Mouse (Mus musculus) neural tube, embryonic 14.5 days (tissue): ENCODE data around the gene Gm10198. TPM values are rescaled to one million over a fixed set of nuclear protein-coding genes. Genes with fewer than 3 reads are reported as not detected.

Experiments used
- ATAC-seq: fragments of 200-750 bp; cut with Nextera tagmentation; 2 replicates; pipeline ENCODE4 v1.8.0; 2017; ENCODE audit warnings: low read depth, mild to moderate bottlenecking, moderate TSS enrichment, moderate library complexity
- H3K27ac ChIP-seq: fragments of 300-500 bp; sonication (generic); 2 replicates; pipeline ENCODE4 v1.5.1; 2014; ENCODE audit warnings: low read depth, mild to moderate bottlenecking, control low read depth, low read length, moderate library complexity, mixed read lengths
- H3K27me3 ChIP-seq: fragments of 300-500 bp; sonication (generic); 2 replicates; pipeline ENCODE4 v1.6.1; 2014; ENCODE audit warnings: low read length; ENCODE audit not compliant: control insufficient read depth, insufficient read depth
- H3K36me3 ChIP-seq: fragments of 300-500 bp; sonication (generic); 2 replicates; pipeline ENCODE4 v1.6.1; 2014; ENCODE audit warnings: low read length, mixed read lengths; ENCODE audit not compliant: control insufficient read depth, insufficient read depth
- H3K4me1 ChIP-seq: fragments of 300-500 bp; sonication (generic); 2 replicates; pipeline ENCODE4 v1.6.1; 2014; ENCODE audit warnings: low read length; ENCODE audit not compliant: control insufficient read depth, insufficient read depth
- H3K4me2 ChIP-seq: fragments of 300-500 bp; sonication (generic); 2 replicates; pipeline ENCODE4 v1.6.1; 2014; ENCODE audit warnings: mild to moderate bottlenecking, low read depth, low read length, control low read depth
- H3K4me3 ChIP-seq: fragments of 300-500 bp; sonication (generic); 2 replicates; pipeline ENCODE4 v1.5.1; 2014; ENCODE audit warnings: low read depth, low read length, control low read depth, mixed read lengths
- H3K9ac ChIP-seq: fragments of 300-500 bp; sonication (generic); replicated peaks from 2 replicates; pipeline ENCODE4 v1.6.1; 2014; ENCODE audit warnings: low read depth, mild to moderate bottlenecking, control low read depth, low read length, mixed read lengths
- H3K9me3 ChIP-seq: fragments of 300-500 bp; sonication (generic); 2 replicates; pipeline ENCODE4 v1.6.1; 2016; ENCODE audit warnings: low read length; ENCODE audit not compliant: control insufficient read depth
- WGBS: fragments of 180-500 bp; shearing (Covaris S2); extraction: QIAGEN DNeasy Blood & Tissue Kit; methylation state at CpG from one replicate; pipeline ENCODE4 v1.1.7; 2014; 5-methylcytosine and 5-hydroxymethylcytosine counted together
- polyA plus RNA-seq: library from polyadenylated mRNA; unstranded; fragments of >200 nt; fragmentation: Nextera tagmentation; extraction: Ambion mirVana; gene quantifications from 2 replicates; pipeline ENCODE4 v1.2.1, GENCODE M21; 2014

Gene Gm10198
- not detected in 2 replicates for polyA plus RNA-seq

- ATAC-seq, result no peak
- H3K9me3 ChIP-seq, result no peaks in the 10 kb centered on the region
- H3K27ac ChIP-seq, result no peak within 1 kb of the TSS
- no peak within 1 kb of the TSS for H3K4me2 ChIP-seq
- no peaks in the 10 kb centered on the region for H3K4me1 ChIP-seq
- H3K4me3 ChIP-seq, result no peak within 1 kb of the TSS
- H3K9ac ChIP-seq, result no peak within 1 kb of the TSS
- no peaks in the 10 kb centered on the region for H3K36me3 ChIP-seq
- no peaks in the 10 kb centered on the region for H3K27me3 ChIP-seq
Measured at GRCm38 (mm10) chr13:111592485-111592884, at the start of gene Gm10198. Gene Gm10198 (plus strand): TSS chr13:111592785.

GRCm38 (mm10) chr13:111545286-111545685 lies 47.3 kb upstream of the Gm10198 start:
- no peaks in the 10 kb centered on the region for H3K4me1 ChIP-seq
- H3K4me2 ChIP-seq, result no peak overlapping the region
- 90% methylated on average over 5 of the region's 5 CpGs for WGBS
- no peak overlapping the region for H3K4me3 ChIP-seq
- no peaks in the 10 kb centered on the region for H3K9me3 ChIP-seq
- ATAC-seq, result no peak
- no peak overlapping the region for H3K9ac ChIP-seq
- H3K36me3 ChIP-seq, result no peaks in the 10 kb centered on the region
- H3K27me3 ChIP-seq, result no peaks in the 10 kb centered on the region
- no peak overlapping the region for H3K27ac ChIP-seq

GRCm38 (mm10) chr13:111552769-111553168 lies 39.8 kb upstream of the Gm10198 start:
- H3K9ac ChIP-seq, result no peak overlapping the region
- no peak overlapping the region for H3K4me2 ChIP-seq
- no peaks in the 10 kb centered on the region for H3K36me3 ChIP-seq
- no peaks in the 10 kb centered on the region for H3K27me3 ChIP-seq
- ATAC-seq, result no peak
- 98% methylated on average over 7 of the region's 7 CpGs for WGBS
- no peak overlapping the region for H3K27ac ChIP-seq
- H3K4me1 ChIP-seq, result no peaks in the 10 kb centered on the region
- no peak overlapping the region for H3K4me3 ChIP-seq
- H3K9me3 ChIP-seq, result 0 out of 2 replicates have a peak, but pooled peaks cover 3% of the 10 kb centered on the region

- H3K4me1 ChIP-seq, result no peaks in the 10 kb centered on the region
- H3K36me3 ChIP-seq, result no peaks in the 10 kb centered on the region
- H3K9ac ChIP-seq, result no peak overlapping the region
- no peak for ATAC-seq
- H3K4me2 ChIP-seq, result no peak overlapping the region
- no peak overlapping the region for H3K27ac ChIP-seq
- H3K4me3 ChIP-seq, result no peak overlapping the region
- WGBS, result 92% methylated on average over 7 of the region's 7 CpGs
- H3K27me3 ChIP-seq, result no peaks in the 10 kb centered on the region
- H3K9me3 ChIP-seq, result 0 out of 2 replicates have a peak, but pooled peaks cover 3% of the 10 kb centered on the region
Measured at GRCm38 (mm10) chr13:111553182-111553581, 39.4 kb upstream of the Gm10198 start.

- 83% methylated on average over 8 of the region's 8 CpGs for WGBS
- H3K27ac ChIP-seq, result no peak overlapping the region
Measured at GRCm38 (mm10) chr13:111553941-111554340, 38.6 kb upstream of the Gm10198 start.

GRCm38 (mm10) chr13:111555333-111555732 lies 37.3 kb upstream of the Gm10198 start:
- no peak for ATAC-seq
- Histone ChIP-seq H3K27me3 (no peaks in the 10 kb centered on the region), H3K36me3 (no peaks in the 10 kb centered on the region), H3K4me1 (no peaks in the 10 kb centered on the region), H3K4me3 (no peak overlapping the region), H3K9me3 (0 out of 2 replicates have a peak, but pooled peaks cover 3% of the 10 kb centered on the region), H3K4me2 (no peak overlapping the region), H3K9ac (no peak overlapping the region), H3K27ac (no peak overlapping the region)
- 33% methylated on average over 8 of the region's 8 CpGs for WGBS

More at GRCm38 (mm10) chr13:111553941-111554340, 38.6 kb upstream of the Gm10198 start:
- Histone ChIP-seq H3K4me2 (no peak overlapping the region), H3K4me1 (no peaks in the 10 kb centered on the region), H3K27me3 (no peaks in the 10 kb centered on the region), H3K36me3 (no peaks in the 10 kb centered on the region), H3K4me3 (no peak overlapping the region), H3K9me3 (0 out of 2 replicates have a peak, but pooled peaks cover 3% of the 10 kb centered on the region), H3K9ac (no peak overlapping the region)
- no peak for ATAC-seq

GRCm38 (mm10) chr13:111556375-111556774 lies 36.2 kb upstream of the Gm10198 start:
- Histone ChIP-seq H3K36me3 (no peaks in the 10 kb centered on the region), H3K27ac (no peak overlapping the region), H3K27me3 (no peaks in the 10 kb centered on the region), H3K9me3 (no peaks in the 10 kb centered on the region), H3K4me2 (no peak overlapping the region), H3K4me3 (no peak overlapping the region), H3K4me1 (no peaks in the 10 kb centered on the region), H3K9ac (no peak overlapping the region)
- no peak for ATAC-seq
- WGBS, result 79% methylated on average over 4 of the region's 4 CpGs

- H3K27me3 ChIP-seq, result no peaks in the 10 kb centered on the region
- ATAC-seq, result no peak
- H3K27ac ChIP-seq, result no peak overlapping the region
- no peak overlapping the region for H3K4me2 ChIP-seq
- H3K4me3 ChIP-seq, result no peak overlapping the region
- no peaks in the 10 kb centered on the region for H3K36me3 ChIP-seq
- 91% methylated on average over 3 of the region's 3 CpGs for WGBS
- H3K9ac ChIP-seq, result no peak overlapping the region
- no peaks in the 10 kb centered on the region for H3K4me1 ChIP-seq
- H3K9me3 ChIP-seq, result no peaks in the 10 kb centered on the region
Measured at GRCm38 (mm10) chr13:111560152-111560551, 32.4 kb upstream of the Gm10198 start.

- H3K36me3 ChIP-seq, result no peaks in the 10 kb centered on the region
- H3K4me3 ChIP-seq, result no peak overlapping the region
- H3K4me2 ChIP-seq, result no peak overlapping the region
- no peaks in the 10 kb centered on the region for H3K27me3 ChIP-seq
- H3K9ac ChIP-seq, result no peak overlapping the region
- H3K27ac ChIP-seq, result no peak overlapping the region
- H3K9me3 ChIP-seq, result no peaks in the 10 kb centered on the region
- H3K4me1 ChIP-seq, result no peaks in the 10 kb centered on the region
- ATAC-seq, result no peak
- 85% methylated on average over 5 of the region's 5 CpGs for WGBS
Measured at GRCm38 (mm10) chr13:111562595-111562994, 30.0 kb upstream of the Gm10198 start.
